Mouse (Mus musculus): ENCODE data around the gene Ptms. TPM values are rescaled to one million over a fixed set of nuclear protein-coding genes. Genes with fewer than 3 reads are reported as not detected.
"Not testable (repeated sequence)": the region's sequence is repeated elsewhere in the genome, so short reads cannot be mapped to it uniquely, and the experiment has no call there.

The Ptms gene
- polyA plus RNA-seq, 1 experiment from 2014 or later: 260 TPM

- TF ChIP-seq CTCF (IDR thresholded peaks at IDR 0.05; ENCODE audit: low read depth) (no peak), EP300 (optimal IDR thresholded peaks at IDR 0.05) (no peak)
- no peak overlapping the region for H3K9ac ChIP-seq (ENCODE audit: low read length)
- H3K4me2 ChIP-seq (replicated peaks; ENCODE audit: low read depth): no peak overlapping the region
- 52% methylated on average over 8 of the region's 8 CpGs for WGBS
- no peak overlapping the region for H3K27ac ChIP-seq (replicated peaks)
- no peak for DNase-seq (ENCODE audit: low spot score)
- H3K4me3 ChIP-seq (ENCODE audit: low read depth, low read length): no peak overlapping the region
- H3K9me3 ChIP-seq (ENCODE audit: control insufficient read depth, low read length): no peaks in the 10 kb centered on the region
- H3K36me3 ChIP-seq (ENCODE audit: control insufficient read depth, insufficient read depth, low read length): no peaks in the 10 kb centered on the region
- H3K27me3 ChIP-seq (ENCODE audit: control insufficient read depth, insufficient read depth, low read length): no peaks in the 10 kb centered on the region
- ATAC-seq (ENCODE audit: low FRiP score, low TSS enrichment): no peak
- no peaks in the 10 kb centered on the region for H3K4me1 ChIP-seq (replicated peaks; ENCODE audit: control insufficient read depth, insufficient read depth)
Observed at GRCm38 (mm10) chr6:124900056-124900800, 19.7 kb downstream of the Ptms start.

GRCm38 (mm10) chr6:124898359-124898758, 21.5 kb downstream of the Ptms start:
- no peaks in the 10 kb centered on the region for H3K4me1 ChIP-seq (replicated peaks; ENCODE audit: control insufficient read depth, insufficient read depth)
- no peak for ATAC-seq (ENCODE audit: low FRiP score, low TSS enrichment)
- DNase-seq (ENCODE audit: low spot score): no peak
- H3K27me3 ChIP-seq (ENCODE audit: control insufficient read depth, insufficient read depth, low read length): no peaks in the 10 kb centered on the region
- TF ChIP-seq CTCF (IDR thresholded peaks at IDR 0.05; ENCODE audit: low read depth): no peak
- TF ChIP-seq EP300 (optimal IDR thresholded peaks at IDR 0.05): no peak
- no peaks in the 10 kb centered on the region for H3K36me3 ChIP-seq (ENCODE audit: control insufficient read depth, insufficient read depth, low read length)
- H3K4me3 ChIP-seq (ENCODE audit: low read depth, low read length): no peak overlapping the region
- H3K9me3 ChIP-seq (ENCODE audit: control insufficient read depth, low read length): no peaks in the 10 kb centered on the region
- WGBS: 35% methylated on average over 3 of the region's 3 CpGs
- no peak overlapping the region for H3K4me2 ChIP-seq (replicated peaks; ENCODE audit: low read depth)
- H3K27ac ChIP-seq (replicated peaks): no peak overlapping the region
- no peak overlapping the region for H3K9ac ChIP-seq (ENCODE audit: low read length)

- H3K9me3 ChIP-seq (ENCODE audit: control insufficient read depth, low read length); H3K9ac ChIP-seq (ENCODE audit: low read length); H3K27ac ChIP-seq (replicated peaks); H3K4me1 ChIP-seq (replicated peaks; ENCODE audit: control insufficient read depth, insufficient read depth); H3K36me3 ChIP-seq (ENCODE audit: control insufficient read depth, insufficient read depth, low read length); H3K4me2 ChIP-seq (replicated peaks; ENCODE audit: low read depth); H3K27me3 ChIP-seq (ENCODE audit: control insufficient read depth, insufficient read depth, low read length); ATAC-seq (ENCODE audit: low FRiP score, low TSS enrichment); H3K4me3 ChIP-seq (ENCODE audit: low read depth, low read length); DNase-seq (ENCODE audit: low spot score): not testable (repeated sequence)
- 84% methylated on average over 2 of the region's 2 CpGs for WGBS
Observed at GRCm38 (mm10) chr6:124894113-124894512, 25.8 kb downstream of the Ptms start.

GRCm38 (mm10) chr6:124890997-124891396, 28.9 kb downstream of the Ptms start:
- H3K4me3 ChIP-seq (ENCODE audit: low read depth, low read length): no peak overlapping the region
- H3K9me3 ChIP-seq (ENCODE audit: control insufficient read depth, low read length): no peaks in the 10 kb centered on the region
- H3K36me3 ChIP-seq (ENCODE audit: control insufficient read depth, insufficient read depth, low read length): no peaks in the 10 kb centered on the region
- WGBS: 58% methylated on average over 6 of the region's 6 CpGs
- DNase-seq (ENCODE audit: low spot score) (no peak), ATAC-seq (ENCODE audit: low FRiP score, low TSS enrichment) (no peak)
- H3K9ac ChIP-seq (ENCODE audit: low read length): no peak overlapping the region
- no peak for TF ChIP-seq EP300 (optimal IDR thresholded peaks at IDR 0.05)
- TF ChIP-seq CTCF (IDR thresholded peaks at IDR 0.05; ENCODE audit: low read depth): no peak
- no peak overlapping the region for H3K27ac ChIP-seq (replicated peaks)
- no peaks in the 10 kb centered on the region for H3K27me3 ChIP-seq (ENCODE audit: control insufficient read depth, insufficient read depth, low read length)
- no peaks in the 10 kb centered on the region for H3K4me1 ChIP-seq (replicated peaks; ENCODE audit: control insufficient read depth, insufficient read depth)
- H3K4me2 ChIP-seq (replicated peaks; ENCODE audit: low read depth): no peak overlapping the region

- Histone ChIP-seq H3K27ac (replicated peaks) (no peak overlapping the region), H3K4me3 (ENCODE audit: low read depth, low read length) (no peak overlapping the region), H3K9me3 (ENCODE audit: control insufficient read depth, low read length) (no peaks in the 10 kb centered on the region), H3K9ac (ENCODE audit: low read length) (no peak overlapping the region), H3K36me3 (ENCODE audit: control insufficient read depth, insufficient read depth, low read length) (no peaks in the 10 kb centered on the region), H3K4me2 (replicated peaks; ENCODE audit: low read depth) (no peak overlapping the region), H3K27me3 (ENCODE audit: control insufficient read depth, insufficient read depth, low read length) (no peaks in the 10 kb centered on the region), H3K4me1 (replicated peaks; ENCODE audit: control insufficient read depth, insufficient read depth) (no peaks in the 10 kb centered on the region)
- TF ChIP-seq CTCF (IDR thresholded peaks at IDR 0.05; ENCODE audit: low read depth): no peak
- TF ChIP-seq EP300 (optimal IDR thresholded peaks at IDR 0.05): no peak
- no peak for DNase-seq (ENCODE audit: low spot score)
- WGBS: 85% methylated on average over 6 of the region's 6 CpGs
- ATAC-seq (ENCODE audit: low FRiP score, low TSS enrichment): no peak
Observed at GRCm38 (mm10) chr6:124888555-124889125, 31.3 kb downstream of the Ptms start.

- H3K9ac ChIP-seq (ENCODE audit: low read length): no peak within 1 kb of the TSS
- TF ChIP-seq EP300 (optimal IDR thresholded peaks at IDR 0.05) (no peak), CTCF (IDR thresholded peaks at IDR 0.05; ENCODE audit: low read depth) (no peak)
- no peaks in the 10 kb centered on the region for H3K36me3 ChIP-seq (ENCODE audit: control insufficient read depth, insufficient read depth, low read length)
- ATAC-seq (ENCODE audit: low FRiP score, low TSS enrichment) (no peak), DNase-seq (ENCODE audit: low spot score) (no peak)
- WGBS: 68% methylated on average over 9 of the region's 9 CpGs
- no peak within 1 kb of the TSS for H3K27ac ChIP-seq (replicated peaks)
- no peaks in the 10 kb centered on the region for H3K4me1 ChIP-seq (replicated peaks; ENCODE audit: control insufficient read depth, insufficient read depth)
- H3K27me3 ChIP-seq (ENCODE audit: control insufficient read depth, insufficient read depth, low read length): no peaks in the 10 kb centered on the region
- H3K4me3 ChIP-seq (ENCODE audit: low read depth, low read length): no peak within 1 kb of the TSS
- no peak within 1 kb of the TSS for H3K4me2 ChIP-seq (replicated peaks; ENCODE audit: low read depth)
- H3K9me3 ChIP-seq (ENCODE audit: control insufficient read depth, low read length): no peaks in the 10 kb centered on the region
Observed at GRCm38 (mm10) chr6:124887986-124888385, 31.9 kb downstream of the Ptms start, which contains the start of gene Cd4. TSS of gene Cd4 (minus strand) at chr6:124888221.
